Mouse (Mus musculus): ENCODE measurements around the gene Cyp4a32. TPM values are rescaled to one million over a fixed set of nuclear protein-coding genes. Genes with fewer than 3 reads are reported as not detected.
"Not testable (repeated sequence)": the region's sequence is repeated elsewhere in the genome, so short reads cannot be mapped to it uniquely, and the experiment has no call there.

Cyp4a32 gene
- not detected in 2 replicates for polyA plus RNA-seq (2012; rRNA removed)
- not detected in 2 replicates for polyA plus RNA-seq (2014; fragmentation: Nextera tagmentation; extraction: Ambion mirVana)

DNA sequence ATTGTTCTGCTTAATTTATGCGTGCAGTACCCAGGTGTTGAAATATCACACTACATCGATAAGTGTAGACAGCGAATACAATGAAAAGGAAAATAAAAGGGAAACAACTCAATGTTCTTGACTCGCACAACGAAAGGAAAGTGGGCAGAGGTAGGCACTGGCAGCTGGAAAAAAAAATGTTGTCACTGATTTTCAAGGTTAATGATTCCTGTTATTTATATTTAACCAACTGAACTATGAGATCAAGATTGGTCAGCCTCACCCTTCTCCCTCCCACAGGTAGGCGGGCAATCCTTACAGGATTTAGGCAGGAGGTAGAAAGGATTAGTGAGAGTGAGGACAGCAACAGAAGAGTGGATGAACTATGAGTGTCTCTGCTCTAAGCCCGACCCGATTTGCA lies at the start of gene Cyp4a32:
Gene Cyp4a32 (plus strand): TSS at position 359 of the 400 bp plus-strand sequence.
- not testable (repeated sequence) for H3K27ac ChIP-seq (replicated peaks; ENCODE audit: low read depth, low read length); H3K9ac ChIP-seq (ENCODE audit: low read depth, low read length, severe bottlenecking); H3K9me3 ChIP-seq (ENCODE audit: control insufficient read depth, low read length); H3K36me3 ChIP-seq (ENCODE audit: control insufficient read depth, insufficient read depth, low read length); H3K4me2 ChIP-seq (replicated peaks; ENCODE audit: low read depth, low read length, severe bottlenecking); H3K4me3 ChIP-seq (replicated peaks; ENCODE audit: low read length); H3K4me1 ChIP-seq (ENCODE audit: control insufficient read depth, insufficient read depth, low read length); DNase-seq (ENCODE audit: low spot score); ATAC-seq (ENCODE audit: low FRiP score, low read depth); H3K27me3 ChIP-seq (ENCODE audit: control insufficient read depth, insufficient read depth, low read length)
- WGBS = 84% methylated on average over 8 of the region's 8 CpGs

DNA sequence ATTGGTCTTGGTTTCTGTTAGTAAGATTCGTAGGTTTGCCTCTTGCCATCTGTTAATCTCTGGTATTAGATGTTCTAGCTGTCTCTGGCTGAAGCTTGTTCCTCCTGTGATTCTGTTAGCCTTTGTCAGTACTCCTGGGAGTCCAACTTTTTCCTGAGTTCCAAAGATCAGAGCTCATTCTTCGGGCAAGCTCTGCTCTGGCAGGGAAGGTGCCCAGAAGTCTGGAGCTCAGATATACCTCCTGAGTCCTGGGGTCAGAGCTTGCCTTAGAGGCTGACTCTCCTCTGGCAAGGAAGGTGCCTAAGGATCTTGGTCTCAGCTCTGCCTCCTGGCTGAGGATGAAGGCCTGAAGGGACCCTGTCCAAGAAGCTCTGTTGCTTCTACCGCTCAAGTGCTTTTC lies 48.0 kb upstream of the Cyp4a32 start:
- Histone ChIP-seq H3K4me1 (ENCODE audit: control insufficient read depth, insufficient read depth, low read length) (no peaks in the 10 kb centered on the region), H3K36me3 (ENCODE audit: control insufficient read depth, insufficient read depth, low read length) (no peaks in the 10 kb centered on the region), H3K4me3 (replicated peaks; ENCODE audit: low read length) (no peak overlapping the region), H3K9ac (ENCODE audit: low read depth, low read length, severe bottlenecking) (no peak overlapping the region), H3K4me2 (replicated peaks; ENCODE audit: low read depth, low read length, severe bottlenecking) (no peak overlapping the region), H3K27ac (replicated peaks; ENCODE audit: low read depth, low read length) (no peak overlapping the region), H3K27me3 (ENCODE audit: control insufficient read depth, insufficient read depth, low read length) (no peaks in the 10 kb centered on the region), H3K9me3 (ENCODE audit: control insufficient read depth, low read length) (no peaks in the 10 kb centered on the region)
- WGBS = 82% methylated on average over 3 of the region's 3 CpGs
- no peak for TF ChIP-seq POLR2A (IDR thresholded peaks at IDR 0.05; ENCODE audit: borderline replicate concordance, extremely low read depth, insufficient read depth, insufficient read length)
- no peak for DNase-seq (ENCODE audit: low spot score)
- ATAC-seq (ENCODE audit: low FRiP score, low read depth) = no peak

DNA sequence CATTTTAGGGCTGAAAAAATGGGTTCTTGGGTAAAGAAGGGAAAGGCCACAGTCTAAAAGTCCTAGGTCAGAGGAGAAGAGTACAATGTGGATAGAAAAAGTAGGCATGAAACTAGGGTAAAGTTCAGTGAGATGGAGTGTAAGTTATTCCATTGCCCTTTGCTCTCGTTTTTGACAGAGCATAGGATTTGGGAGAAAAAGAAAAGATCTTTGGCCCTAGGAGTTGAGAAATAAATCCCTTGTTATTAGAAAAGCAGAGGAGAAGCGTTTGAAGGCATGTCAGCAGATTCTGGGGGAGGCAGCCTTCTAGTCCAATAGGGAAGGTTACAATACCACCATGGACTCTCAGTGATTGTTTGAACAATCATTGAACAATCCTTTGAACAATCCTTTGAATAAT lies 45.3 kb upstream of the Cyp4a32 start:
- Histone ChIP-seq H3K27ac (replicated peaks; ENCODE audit: low read depth, low read length) (no peak overlapping the region), H3K9ac (ENCODE audit: low read depth, low read length, severe bottlenecking) (no peak overlapping the region), H3K4me1 (ENCODE audit: control insufficient read depth, insufficient read depth, low read length) (no peaks in the 10 kb centered on the region), H3K4me3 (replicated peaks; ENCODE audit: low read length) (no peak overlapping the region), H3K4me2 (replicated peaks; ENCODE audit: low read depth, low read length, severe bottlenecking) (no peak overlapping the region), H3K36me3 (ENCODE audit: control insufficient read depth, insufficient read depth, low read length) (no peaks in the 10 kb centered on the region), H3K27me3 (ENCODE audit: control insufficient read depth, insufficient read depth, low read length) (no peaks in the 10 kb centered on the region), H3K9me3 (ENCODE audit: control insufficient read depth, low read length) (no peaks in the 10 kb centered on the region)
- no peak for DNase-seq (ENCODE audit: low spot score)
- TF ChIP-seq POLR2A (IDR thresholded peaks at IDR 0.05; ENCODE audit: borderline replicate concordance, extremely low read depth, insufficient read depth, insufficient read length) = no peak
- 76% methylated on average over 2 of the region's 2 CpGs for WGBS
- ATAC-seq (ENCODE audit: low FRiP score, low read depth) = no peak

DNA sequence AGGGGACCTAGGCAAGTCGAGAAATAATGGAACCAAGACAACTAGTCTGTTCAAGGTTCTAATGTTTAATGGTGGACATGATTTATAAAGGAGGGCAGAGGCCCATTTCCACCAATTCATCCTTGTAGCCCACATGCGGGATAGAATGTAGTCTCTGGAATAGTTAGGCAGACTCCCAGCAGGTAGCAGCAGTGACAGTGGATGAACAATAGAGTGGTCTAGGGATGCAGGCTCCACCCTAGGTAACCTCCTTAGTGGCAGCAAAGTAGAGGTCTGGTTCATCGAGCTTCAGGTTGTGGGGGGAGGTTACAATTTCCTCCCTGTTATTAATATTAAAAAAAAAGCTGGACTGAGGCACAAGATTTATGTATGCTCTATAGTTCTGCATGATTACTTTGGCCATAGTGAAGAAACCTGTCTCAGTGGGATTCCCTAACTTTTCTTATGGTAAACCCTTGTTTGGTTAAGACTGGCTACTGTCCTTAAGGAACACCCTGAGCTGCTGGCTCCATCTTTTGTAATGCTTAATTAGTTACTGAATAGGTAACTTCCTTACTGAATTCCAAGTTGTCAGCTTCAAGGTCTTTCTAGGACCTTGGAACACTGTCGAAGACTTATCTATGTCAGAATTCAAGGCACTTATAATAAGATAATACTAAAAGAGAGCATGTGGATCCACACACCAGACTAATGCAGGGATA lies 42.8 kb upstream of the Cyp4a32 start:
- Histone ChIP-seq H3K27me3 (ENCODE audit: control insufficient read depth, insufficient read depth, low read length) (no peaks in the 10 kb centered on the region), H3K27ac (replicated peaks; ENCODE audit: low read depth, low read length) (no peak overlapping the region), H3K36me3 (ENCODE audit: control insufficient read depth, insufficient read depth, low read length) (no peaks in the 10 kb centered on the region), H3K9ac (ENCODE audit: low read depth, low read length, severe bottlenecking) (no peak overlapping the region), H3K4me1 (ENCODE audit: control insufficient read depth, insufficient read depth, low read length) (no peaks in the 10 kb centered on the region), H3K9me3 (ENCODE audit: control insufficient read depth, low read length) (no peaks in the 10 kb centered on the region), H3K4me3 (replicated peaks; ENCODE audit: low read length) (no peak overlapping the region), H3K4me2 (replicated peaks; ENCODE audit: low read depth, low read length, severe bottlenecking) (no peak overlapping the region)
- ATAC-seq (ENCODE audit: low FRiP score, low read depth) (no peak), DNase-seq (ENCODE audit: low spot score) (no peak)
- WGBS = 71% methylated on average over 4 of the region's 4 CpGs
- no peak for TF ChIP-seq POLR2A (IDR thresholded peaks at IDR 0.05; ENCODE audit: borderline replicate concordance, extremely low read depth, insufficient read depth, insufficient read length)

DNA sequence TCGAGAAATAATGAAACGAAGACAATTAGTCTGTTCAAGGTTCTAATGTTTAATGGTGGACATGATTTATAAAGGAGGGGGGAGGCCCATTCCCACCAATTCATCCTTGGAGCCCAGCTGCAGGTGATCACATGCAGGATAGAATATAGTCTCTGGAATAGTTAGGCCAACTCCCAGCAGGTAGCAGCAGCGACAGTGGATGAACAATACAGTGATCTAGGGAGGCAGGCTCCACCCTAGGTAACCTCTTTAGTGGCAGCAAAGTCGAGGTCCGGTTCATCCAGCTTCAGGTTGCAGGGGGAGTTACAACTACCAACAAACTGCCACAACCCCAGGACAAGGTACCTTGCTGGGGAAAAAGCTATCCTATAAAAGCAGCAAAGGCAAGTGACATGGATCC lies 39.5 kb upstream of the Cyp4a32 start:
- not testable (repeated sequence) for H3K4me1 ChIP-seq (ENCODE audit: control insufficient read depth, insufficient read depth, low read length); H3K9ac ChIP-seq (ENCODE audit: low read depth, low read length, severe bottlenecking); DNase-seq (ENCODE audit: low spot score); H3K4me3 ChIP-seq (replicated peaks; ENCODE audit: low read length); ATAC-seq (ENCODE audit: low FRiP score, low read depth); H3K9me3 ChIP-seq (ENCODE audit: control insufficient read depth, low read length); H3K4me2 ChIP-seq (replicated peaks; ENCODE audit: low read depth, low read length, severe bottlenecking); H3K36me3 ChIP-seq (ENCODE audit: control insufficient read depth, insufficient read depth, low read length); H3K27me3 ChIP-seq (ENCODE audit: control insufficient read depth, insufficient read depth, low read length); H3K27ac ChIP-seq (replicated peaks; ENCODE audit: low read depth, low read length)
- 59% methylated on average over 5 of the region's 5 CpGs for WGBS

DNA sequence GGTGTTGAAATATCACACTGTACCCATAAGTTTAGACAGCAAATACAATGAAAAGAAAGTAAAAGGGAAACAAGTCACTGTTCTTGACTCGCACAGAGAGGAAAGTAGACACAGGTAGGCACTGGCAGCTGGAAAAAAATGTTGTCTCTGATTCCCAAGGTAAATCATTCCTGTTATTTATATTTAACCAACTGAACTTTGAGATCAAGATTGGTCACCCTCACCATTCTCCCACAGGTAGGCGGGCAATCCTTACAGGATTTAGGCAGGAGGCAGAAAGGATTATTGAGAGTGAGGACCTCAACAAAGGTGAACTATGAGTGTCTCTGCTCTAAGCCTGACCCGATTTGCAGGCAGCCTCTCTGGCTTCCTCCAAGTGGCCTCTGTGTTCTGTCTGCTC lies 37.4 kb upstream of the Cyp4a32 start, which contains the start of gene Cyp4a31:
Gene Cyp4a31 (plus strand): TSS at position 249 of the 400 bp plus-strand sequence.
- Histone ChIP-seq H3K4me2 (replicated peaks; ENCODE audit: low read depth, low read length, severe bottlenecking) (no peak within 1 kb of the TSS), H3K27ac (replicated peaks; ENCODE audit: low read depth, low read length) (no peak within 1 kb of the TSS), H3K36me3 (ENCODE audit: control insufficient read depth, insufficient read depth, low read length) (no peaks in the 10 kb centered on the region), H3K9me3 (ENCODE audit: control insufficient read depth, low read length) (no peaks in the 10 kb centered on the region), H3K9ac (ENCODE audit: low read depth, low read length, severe bottlenecking) (no peak within 1 kb of the TSS), H3K4me1 (ENCODE audit: control insufficient read depth, insufficient read depth, low read length) (no peaks in the 10 kb centered on the region), H3K27me3 (ENCODE audit: control insufficient read depth, insufficient read depth, low read length) (no peaks in the 10 kb centered on the region), H3K4me3 (replicated peaks; ENCODE audit: low read length) (no peak within 1 kb of the TSS)
- WGBS = 82% methylated on average over 3 of the region's 3 CpGs
- ATAC-seq (ENCODE audit: low FRiP score, low read depth) (no peak), DNase-seq (ENCODE audit: low spot score) (no peak)
- no peak for TF ChIP-seq POLR2A (IDR thresholded peaks at IDR 0.05; ENCODE audit: borderline replicate concordance, extremely low read depth, insufficient read depth, insufficient read length)

DNA sequence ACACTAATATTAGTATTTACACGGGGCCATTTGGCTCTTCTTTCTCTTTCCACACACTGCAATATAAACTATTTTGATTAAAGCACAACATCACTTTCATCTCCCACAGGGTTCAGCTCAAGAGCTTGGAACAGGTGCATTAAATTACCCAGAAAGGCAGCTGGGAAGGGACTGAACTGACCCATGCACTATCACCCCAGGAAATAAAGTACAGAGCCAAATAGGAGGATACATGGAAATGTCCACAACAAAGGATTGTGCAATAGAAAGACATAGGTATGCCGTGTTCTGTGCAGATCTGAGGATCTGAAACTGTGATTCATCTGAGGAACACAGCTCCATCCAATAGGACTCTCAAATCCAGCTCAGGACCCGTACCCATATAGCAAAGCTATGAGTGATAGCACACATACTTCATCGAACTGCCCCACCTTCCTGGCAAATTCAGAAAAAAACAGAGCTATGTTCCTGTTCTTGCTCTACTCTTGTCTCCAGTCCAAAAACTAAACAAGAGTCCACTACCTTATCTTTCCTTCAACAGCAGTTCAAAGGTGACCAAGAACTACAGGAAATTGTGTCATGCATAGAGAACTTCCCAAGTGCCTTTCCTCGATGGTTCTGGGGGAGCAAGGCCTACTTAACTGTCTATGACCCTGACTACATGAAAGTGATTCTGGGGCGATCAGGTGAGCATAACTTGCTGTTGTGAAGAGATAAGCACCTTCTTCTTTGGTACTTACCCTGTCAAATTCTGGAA lies 36.1 kb upstream of the Cyp4a32 start:
- 78% methylated on average over 6 of the region's 6 CpGs for WGBS
- H3K27me3 ChIP-seq (ENCODE audit: control insufficient read depth, insufficient read depth, low read length); H3K9me3 ChIP-seq (ENCODE audit: control insufficient read depth, low read length); H3K27ac ChIP-seq (replicated peaks; ENCODE audit: low read depth, low read length); H3K4me3 ChIP-seq (replicated peaks; ENCODE audit: low read length); DNase-seq (ENCODE audit: low spot score); ATAC-seq (ENCODE audit: low FRiP score, low read depth); H3K4me1 ChIP-seq (ENCODE audit: control insufficient read depth, insufficient read depth, low read length); H3K36me3 ChIP-seq (ENCODE audit: control insufficient read depth, insufficient read depth, low read length); H3K9ac ChIP-seq (ENCODE audit: low read depth, low read length, severe bottlenecking); H3K4me2 ChIP-seq (replicated peaks; ENCODE audit: low read depth, low read length, severe bottlenecking): not testable (repeated sequence)

All from limb, embryonic 14.5 days (tissue).